Mouse (Mus musculus) MEL (cell line): ENCODE measurements around the gene Smug1. TPM values are rescaled to one million over a fixed set of nuclear protein-coding genes. Genes with fewer than 3 reads are reported as not detected.

Experiments
- DNase-seq: peaks from one replicate; pipeline ENCODE4 v3.0.0; 2011; ENCODE audit warnings: low read depth, low spot score
- H3K27ac ChIP-seq: 2 replicates; pipeline ENCODE4 v1.5.1; 2012; ENCODE audit warnings: low read depth, mild to moderate bottlenecking, control low read depth, low read length, moderate library complexity; ENCODE audit not compliant: control insufficient read depth
- H3K27me3 ChIP-seq, 2 experiments: fragments of 150-350 bp in 1 of 2; sonication (generic) in 1 of 2; 2 replicates each; pipeline ENCODE4 v1.6.1; 2012; ENCODE audit warnings: low read length in 2 of 2, mild to moderate bottlenecking in 2 of 2, improper control_type of control experiment in 1 of 2, moderate library complexity in 1 of 2; ENCODE audit not compliant: insufficient read depth in 2 of 2, control insufficient read depth in 1 of 2
- H3K36me3 ChIP-seq, 2 experiments: 2 replicates each; pipeline ENCODE4 v1.6.1; 2012 to 2014; ENCODE audit warnings: low read length in 2 of 2, improper control_type of control experiment in 1 of 2, inconsistent platforms in 1 of 2, mild to moderate bottlenecking in 1 of 2; ENCODE audit not compliant: insufficient read depth in 2 of 2, control insufficient read depth in 1 of 2
- H3K4me1 ChIP-seq, 2 experiments: fragments of 150-350 bp in 1 of 2; sonication (generic) in 1 of 2; 2 replicates each; pipeline ENCODE4 v1.6.1; 2012; ENCODE audit warnings: low read length in 2 of 2, improper control_type of control experiment in 1 of 2, mild to moderate bottlenecking in 1 of 2; ENCODE audit not compliant: insufficient read depth in 2 of 2, control insufficient read depth in 1 of 2
- H3K4me3 ChIP-seq, 2 experiments: fragments of 150-350 bp in 1 of 2; sonication (generic) in 1 of 2; 2 replicates each; pipeline ENCODE4 v1.5.1; 2012; ENCODE audit warnings: low read depth in 2 of 2, low read length in 2 of 2, mild to moderate bottlenecking in 2 of 2, moderate library complexity in 2 of 2, control low read depth in 1 of 2, improper control_type of control experiment in 1 of 2; ENCODE audit not compliant: control insufficient read depth in 1 of 2, insufficient read depth in 1 of 2
- H3K79me2 ChIP-seq: 2 replicates; pipeline ENCODE4 v1.6.1; 2012; ENCODE audit warnings: mild to moderate bottlenecking, low read length, moderate library complexity; ENCODE audit not compliant: control insufficient read depth, poor library complexity, insufficient read depth
- H3K9ac ChIP-seq: 2 replicates; pipeline ENCODE4 v1.6.1; 2012; ENCODE audit warnings: low read depth, mild to moderate bottlenecking, control low read depth, low read length, moderate library complexity; ENCODE audit not compliant: control insufficient read depth, poor library complexity, severe bottlenecking
- H3K9me3 ChIP-seq: fragments of 150-350 bp; sonication (generic); replicated peaks from 2 replicates; pipeline ENCODE4 v1.6.1; 2012; ENCODE audit warnings: mild to moderate bottlenecking, low read length, improper control_type of control experiment, moderate library complexity; ENCODE audit not compliant: insufficient read depth
- CTCF ChIP-seq, 3 experiments: IDR thresholded peaks in 2 of 3; conservative IDR thresholded peaks in 1 of 3; 2 replicates each; pipeline ENCODE4 v1.5.1; 2011 to 2012; ENCODE audit warnings: low read length in 3 of 3, low read depth in 2 of 3, mild to moderate bottlenecking in 2 of 3, improper control_type of control experiment in 1 of 3, inconsistent platforms in 1 of 3, mixed read lengths in 1 of 3, moderate library complexity in 1 of 3; ENCODE audit not compliant: control insufficient read depth in 1 of 3, insufficient read depth in 1 of 3, poor library complexity in 1 of 3, severe bottlenecking in 1 of 3
- ELF1 ChIP-seq: IDR thresholded peaks from 2 replicates; pipeline ENCODE4 v1.6.1; 2014; ENCODE audit warnings: low read depth, mild to moderate bottlenecking, inconsistent platforms, low read length, improper control_type of control experiment, moderate library complexity
- ETS1 ChIP-seq: IDR thresholded peaks from 2 replicates; pipeline ENCODE4 v1.6.1; 2012; ENCODE audit warnings: low read depth, mild to moderate bottlenecking, inconsistent platforms, low read length, improper control_type of control experiment, moderate library complexity
- JUND ChIP-seq: IDR thresholded peaks from 2 replicates; pipeline ENCODE4 v1.6.1; 2011; ENCODE audit warnings: low read depth, mild to moderate bottlenecking, improper control_type of control experiment, low read length
- KAT2A ChIP-seq: conservative IDR thresholded peaks from 2 replicates; pipeline ENCODE4 v1.6.1; 2012; ENCODE audit warnings: low read depth, low read length, improper control_type of control experiment, inconsistent platforms
- MAZ ChIP-seq: IDR thresholded peaks from 2 replicates; pipeline ENCODE4 v1.6.1; 2012; ENCODE audit warnings: low read depth, mild to moderate bottlenecking, inconsistent platforms, low read length, improper control_type of control experiment
- MEF2A ChIP-seq: IDR thresholded peaks from 2 replicates; pipeline ENCODE4 v1.6.1; 2014; ENCODE audit warnings: low read depth, mild to moderate bottlenecking, inconsistent platforms, low read length, improper control_type of control experiment; ENCODE audit not compliant: poor library complexity, insufficient replicate concordance, severe bottlenecking; ENCODE audit errors: extremely low read depth
- MXI1 ChIP-seq: IDR thresholded peaks from 2 replicates; pipeline ENCODE4 v1.6.1; 2011; ENCODE audit warnings: mild to moderate bottlenecking, low read depth, low read length, improper control_type of control experiment
- MYC ChIP-seq: IDR thresholded peaks from 2 replicates; pipeline ENCODE4 v1.6.1; 2011; ENCODE audit warnings: low read depth, mild to moderate bottlenecking, low read length, improper control_type of control experiment, moderate library complexity
- NELFE ChIP-seq: IDR thresholded peaks from 2 replicates; pipeline ENCODE4 v1.6.1; 2011; ENCODE audit warnings: low read depth, low read length, improper control_type of control experiment
- POLR2AphosphoS5 ChIP-seq: IDR thresholded peaks from 2 replicates; pipeline ENCODE4 v1.6.1; 2012; ENCODE audit warnings: low read depth, borderline replicate concordance, mild to moderate bottlenecking, inconsistent platforms, low read length, moderate library complexity, mixed read lengths
- RCOR1 ChIP-seq: IDR thresholded peaks from 2 replicates; pipeline ENCODE4 v1.6.1; 2012; ENCODE audit warnings: low read depth, mild to moderate bottlenecking, inconsistent platforms, low read length, improper control_type of control experiment
- SMC3 ChIP-seq: IDR thresholded peaks from 2 replicates; pipeline ENCODE4 v1.6.1; 2011; ENCODE audit warnings: low read depth, low read length, improper control_type of control experiment
- TAL1 ChIP-seq: IDR thresholded peaks from 2 replicates; pipeline ENCODE4 v1.6.1; 2012; ENCODE audit warnings: mild to moderate bottlenecking, inconsistent platforms, low read length, moderate library complexity, mixed read lengths
- TBP ChIP-seq: IDR thresholded peaks from 2 replicates; pipeline ENCODE4 v1.8.0; 2011; ENCODE audit warnings: low read depth, low read length, improper control_type of control experiment
- UBTF ChIP-seq: IDR thresholded peaks from 2 replicates; pipeline ENCODE4 v1.6.1; 2012; ENCODE audit warnings: low read depth, mild to moderate bottlenecking, inconsistent platforms, low read length, improper control_type of control experiment, moderate library complexity, borderline replicate concordance; ENCODE audit not compliant: insufficient read depth
- USF1 ChIP-seq: IDR thresholded peaks from 2 replicates; pipeline ENCODE4 v1.6.1; 2014; ENCODE audit warnings: low read depth, mild to moderate bottlenecking, inconsistent platforms, low read length, improper control_type of control experiment, moderate library complexity
- ZC3H11A ChIP-seq: IDR thresholded peaks from 2 replicates; pipeline ENCODE4 v1.6.1; 2012; ENCODE audit warnings: low read depth, mild to moderate bottlenecking, inconsistent platforms, low read length, improper control_type of control experiment
- ZKSCAN1 ChIP-seq: IDR thresholded peaks from 2 replicates; pipeline ENCODE4 v1.6.1; 2012; ENCODE audit warnings: low read depth, mild to moderate bottlenecking, inconsistent platforms, low read length, improper control_type of control experiment, moderate library complexity
- polyA plus RNA-seq, 2 experiments: library from polyadenylated mRNA; stranded (reverse) in 1 of 2; unstranded in 1 of 2; fragments of >175 nt in 1 of 2; fragments of >200 nt in 1 of 2; gene quantifications; 2 replicates each; pipeline versions ENCODE4 v1.2.1 to v1.2.4; 2012; ENCODE audit warnings: low replicate concordance in 2 of 2, low read depth in 1 of 2; ENCODE audit not compliant: insufficient read length in 2 of 2, insufficient read depth in 1 of 2, missing spikeins in 1 of 2
- total RNA-seq: library from RNA; depleted of rRNA; stranded (reverse); fragments of 300-350 nt; gene quantifications from 2 replicates; pipeline ENCODE4 v1.2.3, GENCODE M21; 2012

The Smug1 gene
- total and polyA plus RNA-seq, 3 experiments = 4.6 to 5.2 TPM; not detected in 1

GRCm38 (mm10) chr15:103202088-103202793, 35.3 kb upstream of the Smug1 start:
- no peak for TF ChIP-seq MXI1
- TF ChIP-seq RCOR1 = no peak
- TF ChIP-seq TAL1 = no peak
- TF ChIP-seq TBP = no peak
- TF ChIP-seq SMC3 = no peak
- no peak for TF ChIP-seq ETS1
- no peak for TF ChIP-seq MYC
- no peak for TF ChIP-seq CTCF (IDR thresholded peaks at IDR 0.05 in 2 of 3, conservative IDR thresholded peaks at IDR 0.05 in 1 of 3; ENCODE audit: control insufficient read depth in 1 of 3, insufficient read depth in 1 of 3, low read depth in 2 of 3, low read length in 3 of 3, poor library complexity in 1 of 3, severe bottlenecking in 1 of 3)
- no peak for TF ChIP-seq MEF2A
- no peak for TF ChIP-seq UBTF
- TF ChIP-seq ZKSCAN1 = no peak
- peaks cover 0 to 11% of the 10 kb centered on the region in 2 experiments; a peak in 2 of 4 replicates for H3K36me3 ChIP-seq

GRCm38 (mm10) chr15:103197785-103198184, 30.9 kb upstream of the Smug1 start:
- H3K9ac ChIP-seq = no peak overlapping the region
- H3K27ac ChIP-seq = no peak overlapping the region
- no peaks in the 10 kb centered on the region for H3K79me2 ChIP-seq
- H3K4me1 ChIP-seq = no peaks in the 10 kb centered on the region
- no peaks in the 10 kb centered on the region for H3K9me3 ChIP-seq
- H3K36me3 ChIP-seq = peaks cover 0 to 9% of the 10 kb centered on the region in 2 experiments; a peak in 2 of 4 replicates
- no peaks in the 10 kb centered on the region for H3K27me3 ChIP-seq
- no peak for DNase-seq
- H3K4me3 ChIP-seq = no peak overlapping the region
- TF ChIP-seq ELF1 (no peak), MAZ (no peak), NELFE (no peak), ZKSCAN1 (no peak), ETS1 (no peak), POLR2AphosphoS5 (no peak), ZC3H11A (no peak), KAT2A (no peak), USF1 (no peak), JUND (no peak), MEF2A (no peak)

More at GRCm38 (mm10) chr15:103202088-103202793, 35.3 kb upstream of the Smug1 start:
- Histone ChIP-seq H3K9me3 (no peaks in the 10 kb centered on the region), H3K27me3 (no peaks in the 10 kb centered on the region), H3K4me1 (no peaks in the 10 kb centered on the region), H3K27ac (no peak overlapping the region), H3K9ac (no peak overlapping the region), H3K4me3 (no peak overlapping the region), H3K79me2 (no peaks in the 10 kb centered on the region)
- no peak for DNase-seq
